Mouse (Mus musculus) olfactory bulb, adult 2 months (tissue): ENCODE data around the gene Gas7.

Experiments used
- CTCF ChIP-seq: fragments of 200-500 bp; IDR thresholded peaks from 2 replicates; pipeline ENCODE4 v1.5.1; 2012; ENCODE audit warnings: low read depth, mild to moderate bottlenecking, low read length, moderate library complexity; ENCODE audit not compliant: insufficient read depth
- POLR2A ChIP-seq: fragments of 200-500 bp; IDR thresholded peaks from 2 replicates; pipeline ENCODE4 v1.6.1; 2012; ENCODE audit warnings: mild to moderate bottlenecking, low read depth, low read length, moderate library complexity; ENCODE audit not compliant: insufficient read depth

- no peak for TF ChIP-seq CTCF
- TF ChIP-seq POLR2A: no peak
These were observed 2.9 kb downstream of the Gas7 start for GRCm38 (mm10) chr11:67458171-67458570.
